Mouse (Mus musculus) mesoderm, embryonic 11.5 days (tissue): ENCODE measurements around the gene Gart.
"Not testable (repeated sequence)": the region's sequence is repeated elsewhere in the genome, so short reads cannot be mapped to it uniquely, and the experiment has no call there.

Source experiments
- DNase-seq: peaks from one replicate; pipeline ENCODE4 v3.0.0-alpha.2; 2012; ENCODE audit warnings: low read depth, low spot score

Gart gene

DNA sequence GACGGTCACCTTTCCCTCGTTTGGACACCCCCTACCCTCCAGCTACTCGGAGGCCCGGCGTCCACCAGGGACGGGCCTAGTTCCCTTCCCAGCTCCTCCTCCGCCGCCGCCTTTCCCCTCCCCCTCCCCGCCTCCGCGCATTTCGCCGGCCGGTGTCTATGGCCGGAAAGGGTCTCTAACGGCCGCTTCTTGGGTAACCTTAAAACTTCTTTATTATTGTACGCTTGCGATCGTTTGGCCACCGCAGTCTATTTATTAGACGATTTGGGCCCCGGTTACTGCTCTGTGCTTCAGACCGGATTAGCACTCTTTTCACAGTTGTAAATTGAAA lies 1.4 kb upstream of the Gart start:
- DNase-seq = peak; percentile 73

DNA sequence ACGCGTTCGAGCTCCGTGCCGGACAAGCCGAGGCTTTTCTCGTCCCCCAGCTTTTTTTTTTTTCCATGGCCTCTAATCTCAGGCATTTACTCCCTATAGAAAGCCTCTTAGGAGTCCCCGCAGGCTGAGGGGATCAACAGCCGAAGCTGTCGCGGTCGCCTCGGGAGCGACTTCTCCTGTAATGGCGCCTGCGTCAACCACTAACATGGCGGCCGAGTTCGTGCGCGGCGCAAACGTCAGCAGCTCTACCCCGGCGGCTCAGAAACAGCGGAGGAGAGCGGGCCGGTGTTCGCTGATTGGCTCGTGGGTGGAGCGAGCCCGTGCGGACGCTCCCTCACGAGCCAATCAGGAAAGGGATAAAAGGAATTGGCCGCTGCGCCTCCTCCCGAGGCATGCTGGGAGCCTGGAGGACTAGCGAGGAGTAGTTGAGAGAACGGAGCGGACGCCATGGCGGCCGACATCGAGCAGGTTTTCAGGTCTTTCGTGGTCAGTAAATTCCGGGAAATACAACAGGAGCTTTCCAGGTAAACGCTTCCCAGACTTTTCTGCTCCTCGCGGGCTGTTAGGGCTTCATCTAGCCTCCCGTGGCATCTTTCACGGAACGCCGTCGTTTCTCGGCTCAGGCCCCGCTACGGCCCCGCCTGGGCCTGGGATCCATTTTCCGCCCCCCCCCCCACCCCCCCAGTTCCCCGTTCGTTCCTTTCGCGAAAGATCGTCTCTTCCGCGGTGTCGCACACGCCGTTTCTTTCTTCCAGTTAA lies 888 bp upstream of the Gart start, which contains the start of gene Son:
Gene Son (plus strand): TSS at position 46 of the 759 bp plus-strand sequence.
- DNase-seq = peak; percentile 98

DNA sequence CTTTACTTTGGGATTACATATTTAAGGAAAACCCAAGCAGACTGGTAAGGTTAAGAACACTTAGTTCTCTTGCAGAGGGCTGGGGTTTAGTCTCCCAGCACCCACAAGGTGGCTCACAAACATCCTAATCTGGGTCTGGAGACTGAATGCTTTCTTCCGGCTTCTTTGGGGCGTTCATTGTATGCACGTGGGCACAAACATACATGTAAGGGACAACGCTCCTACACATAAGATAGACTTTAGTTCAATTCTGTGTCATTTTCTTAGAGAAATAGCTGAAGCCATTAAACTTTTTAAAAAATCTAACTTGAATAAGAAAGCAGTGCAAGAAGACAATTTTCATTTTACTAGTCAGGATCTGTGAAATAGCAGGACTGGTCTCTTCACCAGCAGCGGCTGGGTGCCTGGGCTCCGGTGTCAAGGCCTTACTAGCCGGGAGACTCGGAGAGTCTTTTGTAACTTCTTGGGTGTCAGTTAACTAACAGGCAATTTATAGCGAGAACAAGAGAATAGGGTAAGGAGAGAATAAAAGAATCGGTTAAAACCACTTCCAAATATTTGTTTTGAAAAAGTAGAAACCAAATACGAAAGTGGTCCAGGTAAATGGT lies 653 bp downstream of the Gart start:
- DNase-seq = peak; percentile 19

DNA sequence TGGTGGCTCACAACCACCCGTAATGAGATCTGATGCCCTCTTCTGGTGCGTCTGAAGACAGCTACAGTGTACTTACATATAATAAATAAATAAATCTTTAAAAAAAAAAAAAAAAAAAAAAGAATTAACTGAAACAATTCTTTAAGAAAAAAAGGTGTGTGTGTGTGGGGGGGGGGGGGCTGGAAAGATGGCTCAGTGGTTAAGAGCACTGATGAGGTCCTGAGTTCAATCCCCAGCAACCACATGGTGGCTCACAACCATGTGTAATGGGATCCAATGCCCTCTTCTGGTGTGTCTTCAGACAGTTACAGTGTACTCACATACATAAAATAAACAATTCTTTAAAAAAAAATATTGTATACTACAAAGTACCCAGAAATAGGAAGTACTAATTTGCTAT lies 1.3 kb downstream of the Gart start:
- not testable (repeated sequence) for DNase-seq

DNA sequence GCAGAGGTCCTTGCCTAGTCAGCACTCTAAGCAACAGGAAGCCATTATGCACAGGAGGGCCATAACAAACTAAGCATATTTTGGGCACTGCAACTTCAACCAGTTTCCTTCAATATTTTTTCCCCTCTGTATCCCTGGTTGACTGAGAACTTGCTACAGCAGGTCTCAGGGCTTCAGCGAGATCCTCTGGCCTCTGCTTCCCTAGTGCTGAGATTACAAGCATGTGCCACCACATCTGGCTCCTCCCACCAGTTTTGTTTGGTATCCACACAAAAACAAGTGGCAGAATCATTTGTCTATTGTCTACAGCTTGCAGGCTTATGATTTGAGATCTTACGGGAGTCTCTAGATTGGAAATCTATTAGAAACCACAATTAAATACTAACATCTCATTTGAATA lies 1.9 kb downstream of the Gart start:
- DNase-seq = no peak

DNA sequence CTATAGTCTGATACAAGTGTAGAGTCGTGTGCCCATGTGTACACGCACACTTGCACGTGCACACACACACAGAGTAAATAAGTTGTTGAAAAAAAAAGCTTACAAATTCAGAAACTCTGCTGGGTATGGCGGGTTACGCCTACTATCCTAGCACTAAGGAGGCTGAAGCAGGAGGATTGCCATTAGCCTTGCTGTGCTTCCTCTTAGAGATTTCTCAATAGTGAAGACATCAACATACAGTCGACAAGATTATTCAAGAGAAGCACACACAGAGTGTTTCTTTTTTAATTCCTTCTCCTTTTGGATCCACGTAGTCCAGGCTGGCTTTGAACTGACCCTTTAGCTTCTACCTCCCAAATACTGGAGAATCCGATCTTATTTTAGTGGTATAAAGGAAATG lies 6.6 kb downstream of the Gart start:
- no peak for DNase-seq

DNA sequence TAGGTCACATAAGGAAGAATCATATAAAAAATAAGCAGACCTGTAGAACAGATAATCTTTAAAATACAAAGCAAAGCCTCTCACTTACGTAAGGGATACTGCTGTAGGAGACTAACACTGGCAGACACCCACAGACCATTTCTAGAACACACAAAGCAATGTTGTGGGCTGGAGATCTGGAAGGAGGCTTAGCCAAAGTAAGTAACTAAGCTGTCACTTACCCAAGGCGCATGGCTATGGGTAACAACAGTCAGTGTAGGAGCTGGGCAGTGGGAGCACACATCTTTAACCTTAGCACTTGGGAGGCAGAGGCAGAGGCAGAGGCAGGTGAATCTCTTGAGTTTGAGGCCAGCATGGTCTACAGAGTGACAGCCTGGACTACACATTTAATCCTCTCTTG lies 7.1 kb downstream of the Gart start:
- no peak for DNase-seq

DNA sequence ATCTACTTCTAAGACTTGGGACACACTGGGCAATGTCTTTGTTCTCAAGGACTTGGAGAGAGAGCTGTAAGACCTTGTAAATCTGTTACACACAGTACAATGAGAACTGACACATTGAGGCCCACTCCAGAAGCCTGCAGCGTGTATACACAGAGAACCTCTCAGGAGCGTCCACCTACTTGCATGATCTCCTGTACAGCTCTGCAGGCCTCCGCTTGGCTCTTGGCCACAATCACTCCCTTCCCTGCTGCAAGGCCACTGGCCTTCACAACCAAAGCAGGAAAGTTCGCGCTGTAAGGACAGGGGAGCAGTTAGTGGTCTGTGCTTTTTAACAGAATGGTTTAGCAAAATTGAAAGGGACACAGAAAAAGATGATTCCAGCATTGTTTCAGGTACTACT lies 7.6 kb downstream of the Gart start:
- DNase-seq = no peak

DNA sequence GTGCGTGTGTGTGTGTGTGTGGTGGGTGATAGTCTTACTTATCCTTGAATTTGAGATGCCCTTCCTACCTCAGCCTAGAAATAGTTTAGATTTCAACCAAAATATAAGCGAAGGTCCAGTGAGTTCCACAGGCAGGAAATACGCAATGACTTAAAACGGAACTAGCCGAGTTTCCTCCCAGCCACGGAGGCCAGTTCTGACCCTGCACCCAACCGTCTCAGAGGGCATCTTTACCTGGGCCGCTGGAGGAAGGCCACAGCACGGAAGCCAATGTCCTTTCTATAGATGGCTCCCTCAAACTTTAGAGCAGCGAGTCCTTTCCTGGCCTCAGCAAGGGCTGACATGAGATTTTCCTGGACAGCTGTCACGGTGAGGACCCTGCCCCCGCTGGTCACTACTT lies 13.1 kb downstream of the Gart start:
- no peak for DNase-seq

DNA sequence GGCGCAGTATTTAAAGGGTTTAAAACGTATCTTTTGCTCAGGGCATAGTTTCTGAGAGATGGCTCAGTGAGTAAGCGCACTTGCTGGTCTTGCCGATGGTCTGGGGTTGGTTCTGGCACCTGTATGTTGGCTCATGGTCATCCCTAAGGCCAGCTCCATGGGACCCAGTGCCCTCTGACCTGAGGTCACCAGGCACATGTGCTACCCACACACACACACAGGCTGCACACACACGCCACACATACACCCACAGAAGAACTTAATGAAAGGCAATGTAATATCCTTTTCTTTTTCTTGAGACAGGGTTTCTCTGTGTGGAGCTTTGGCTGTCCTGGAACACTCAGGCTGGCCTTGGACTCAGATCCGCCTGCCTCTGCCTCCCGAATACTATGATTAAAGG lies 13.8 kb downstream of the Gart start:
- no peak for DNase-seq

DNA sequence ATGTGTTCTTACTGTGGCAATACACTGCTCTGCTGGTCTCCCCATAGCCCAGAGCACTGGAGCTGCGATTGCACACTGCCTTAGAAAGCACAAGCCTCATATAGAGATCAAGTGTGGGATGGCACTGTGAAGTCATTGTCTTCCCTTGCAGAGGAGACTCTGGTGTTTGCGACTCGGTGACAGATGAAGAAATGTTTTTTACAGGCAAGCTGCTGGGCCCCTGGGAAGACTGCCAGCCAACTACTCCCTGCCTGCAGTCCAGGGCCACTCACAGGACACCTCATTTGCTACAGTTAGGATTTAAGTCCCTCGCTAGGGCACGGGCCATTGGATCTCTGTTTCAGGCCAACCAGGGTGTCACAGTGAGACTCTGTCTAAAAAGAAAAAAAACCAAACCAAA lies 14.3 kb downstream of the Gart start:
- no peak for DNase-seq

DNA sequence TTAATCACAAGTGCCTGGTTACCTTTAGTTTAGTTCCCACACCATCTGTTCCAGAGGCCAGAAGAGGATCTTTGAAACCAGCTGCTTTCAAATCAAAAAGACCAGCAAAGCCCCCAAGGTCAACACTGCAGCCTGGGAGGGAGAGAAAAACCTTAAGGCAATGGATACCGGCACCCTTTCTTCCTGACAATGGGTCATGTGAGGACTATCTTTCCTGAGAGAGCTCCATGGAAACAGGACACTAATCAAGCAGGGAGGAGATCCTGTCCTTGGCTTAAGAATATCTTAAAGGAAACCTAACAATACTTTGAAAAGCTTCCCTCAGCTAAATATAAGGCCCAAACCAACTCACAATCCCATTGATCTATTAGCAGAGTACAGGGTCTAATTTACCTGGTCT lies 16.2 kb downstream of the Gart start:
- no peak for DNase-seq

DNA sequence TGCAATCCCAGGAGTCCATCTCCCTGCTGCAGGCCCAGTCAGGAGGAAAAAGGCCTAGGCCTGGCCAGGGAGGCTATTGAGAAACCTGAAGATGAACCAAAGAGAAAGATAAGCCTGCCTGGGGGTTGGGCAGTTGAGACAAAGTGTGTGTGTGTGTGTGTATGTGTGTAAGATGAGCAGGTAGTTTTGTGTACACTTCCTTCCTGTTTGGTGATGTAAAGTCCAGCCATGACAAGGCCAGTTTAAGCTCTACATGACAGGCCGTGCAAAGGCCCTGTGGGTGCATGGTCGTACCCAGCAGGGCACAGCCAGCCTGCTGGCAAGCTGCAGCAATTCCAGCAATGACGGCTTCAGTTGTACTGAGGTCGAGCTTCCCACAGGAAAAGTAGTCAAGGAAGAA lies 17.0 kb downstream of the Gart start:
- DNase-seq = no peak

DNA sequence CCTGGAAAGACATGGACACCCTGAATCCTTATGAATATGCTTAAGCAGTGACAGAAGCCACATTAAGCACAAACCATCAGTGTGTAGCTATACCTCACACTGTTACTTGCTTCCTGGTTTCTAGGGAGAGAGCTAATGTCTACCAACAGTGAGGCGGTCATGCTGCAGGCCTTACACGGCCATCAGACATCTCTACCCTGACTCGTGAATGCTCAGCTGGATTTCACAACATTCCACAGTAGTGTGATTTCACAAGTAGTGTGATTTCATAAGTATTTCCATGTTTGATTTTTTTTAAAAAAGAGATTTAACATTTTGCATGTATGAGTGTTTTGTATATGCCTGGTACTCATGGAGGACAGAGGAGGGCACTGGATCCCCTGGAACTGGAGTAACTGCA lies 18.1 kb downstream of the Gart start:
- DNase-seq = no peak

DNA sequence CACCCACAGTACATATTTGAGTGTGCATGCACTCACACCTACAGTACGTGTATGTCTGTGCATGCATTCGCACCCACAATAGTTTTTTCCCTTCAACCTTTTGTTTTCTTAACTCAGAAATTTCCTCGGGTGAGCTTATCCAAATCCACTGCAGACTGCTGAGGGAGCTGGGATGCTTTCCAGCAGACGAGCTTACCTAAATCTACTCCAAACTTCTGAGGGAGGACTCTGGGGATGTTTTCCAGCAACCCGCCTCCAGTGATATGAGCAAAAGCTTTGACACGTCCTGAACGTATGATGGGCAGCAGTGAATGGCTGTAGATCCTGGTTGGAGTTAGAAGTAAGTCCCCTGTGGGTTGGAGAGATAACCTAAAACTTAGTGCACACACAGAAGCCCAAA lies 18.9 kb downstream of the Gart start:
- DNase-seq = no peak

DNA sequence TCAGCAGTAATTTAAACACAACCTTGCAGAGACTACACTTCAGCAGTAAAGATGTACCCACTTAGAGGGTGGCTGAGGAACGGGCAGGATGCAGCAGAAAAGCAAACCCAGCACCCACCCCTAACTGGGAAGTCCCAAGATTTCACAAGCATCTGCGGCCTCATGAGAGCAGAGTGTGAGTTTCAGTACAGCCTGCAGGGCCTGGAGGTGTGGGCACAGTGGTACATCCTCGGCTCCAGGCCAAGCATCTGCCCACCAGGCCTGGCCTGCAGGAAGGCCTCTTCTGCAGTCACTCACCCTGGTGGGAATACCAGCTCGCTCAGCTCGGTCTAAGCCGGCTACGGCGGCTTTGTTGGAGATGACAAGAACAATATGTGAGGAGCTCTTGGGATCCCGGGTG lies 23.7 kb downstream of the Gart start:
- DNase-seq = no peak

DNA sequence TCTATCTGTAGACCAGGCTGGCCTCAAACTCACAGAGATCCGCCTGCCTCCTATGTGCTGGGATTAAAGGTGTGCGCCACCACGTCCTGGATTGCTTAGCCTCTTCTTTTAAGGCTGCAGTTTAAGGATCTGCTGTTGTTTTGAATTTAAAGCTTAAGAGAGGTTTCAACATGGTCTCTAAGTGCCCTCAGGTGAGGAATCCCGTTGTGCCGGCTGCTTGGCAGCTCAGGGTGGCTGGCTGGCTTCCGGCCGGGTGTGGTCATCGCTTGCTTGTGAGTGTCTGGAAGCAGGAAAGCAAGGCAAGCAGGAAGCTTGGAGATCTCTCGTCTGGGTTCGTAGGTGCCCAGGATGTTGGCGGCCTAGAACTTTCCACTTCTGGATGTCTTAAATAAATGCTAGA lies 25.8 kb downstream of the Gart start:
- DNase-seq = no peak

DNA sequence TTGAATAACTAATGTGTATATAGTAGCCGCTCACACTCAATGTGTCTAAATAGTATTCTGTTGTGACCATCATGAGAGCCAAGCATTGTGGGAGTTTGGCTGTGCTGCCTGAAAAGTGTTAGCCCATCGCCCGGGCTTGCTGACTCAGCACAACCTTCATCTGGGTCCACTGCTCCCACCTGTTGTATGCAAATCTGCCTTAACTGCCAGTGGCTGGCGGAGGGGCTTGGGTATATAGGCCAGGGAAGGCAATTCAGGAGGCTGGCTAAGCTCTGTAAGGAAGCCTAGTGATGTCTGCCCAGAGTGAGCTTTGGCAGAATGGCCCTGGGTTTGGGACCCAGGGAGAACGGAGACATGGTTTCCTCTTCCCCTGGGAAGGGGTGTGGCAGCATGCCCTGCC lies 26.6 kb downstream of the Gart start:
- DNase-seq = no peak

DNA sequence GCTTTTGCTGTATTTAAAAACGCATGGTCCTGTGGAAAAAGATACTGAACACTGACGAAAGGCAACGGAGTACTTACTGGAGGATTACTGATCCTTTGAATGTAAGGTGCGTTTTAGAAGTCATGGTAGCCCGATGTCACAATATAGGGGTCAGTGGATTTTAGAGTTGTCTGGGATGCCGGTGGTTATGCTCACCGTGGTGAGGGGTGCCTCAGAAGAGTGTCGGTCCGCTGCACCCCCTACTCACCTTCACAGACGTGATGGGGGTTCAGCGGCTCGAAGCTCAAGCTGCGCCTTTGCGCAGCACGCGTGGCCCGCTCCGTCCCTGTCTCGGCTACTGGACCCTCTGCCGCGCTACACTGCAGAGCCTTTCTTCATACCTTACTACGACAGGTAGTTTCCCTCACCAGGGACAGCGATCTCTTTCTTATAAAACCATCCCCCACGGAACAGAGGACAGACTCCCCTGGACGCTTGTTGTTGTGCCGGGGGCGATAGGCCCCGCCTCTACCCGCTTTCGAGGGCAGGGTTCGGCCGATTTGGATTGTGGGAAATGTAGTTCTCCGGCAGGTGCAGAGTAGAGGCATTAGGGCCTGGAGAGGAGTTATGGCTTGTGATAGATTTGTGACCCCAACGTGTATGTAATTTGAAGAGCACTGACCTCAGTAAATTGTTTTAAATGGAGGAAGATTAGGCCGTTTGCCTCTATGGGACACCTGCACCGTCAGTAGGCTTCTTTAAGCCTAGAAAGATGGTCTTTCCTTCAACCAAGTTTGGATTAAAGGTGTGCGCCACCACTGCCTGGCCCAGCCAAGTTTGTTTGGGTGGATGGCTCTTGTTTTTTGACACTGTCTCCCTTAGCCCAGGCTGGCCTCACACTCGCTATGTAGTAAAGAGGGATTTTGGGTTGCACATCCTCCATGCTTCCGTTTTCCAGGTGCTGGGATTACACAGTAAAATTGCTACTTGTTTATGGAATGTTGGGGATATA lies 27.9 kb downstream of the Gart start, which contains the start of gene Dnajc28:
Gene Dnajc28 (minus strand): TSS at position 516 of the 991 bp plus-strand sequence.
- DNase-seq = peak; percentile 75

DNA sequence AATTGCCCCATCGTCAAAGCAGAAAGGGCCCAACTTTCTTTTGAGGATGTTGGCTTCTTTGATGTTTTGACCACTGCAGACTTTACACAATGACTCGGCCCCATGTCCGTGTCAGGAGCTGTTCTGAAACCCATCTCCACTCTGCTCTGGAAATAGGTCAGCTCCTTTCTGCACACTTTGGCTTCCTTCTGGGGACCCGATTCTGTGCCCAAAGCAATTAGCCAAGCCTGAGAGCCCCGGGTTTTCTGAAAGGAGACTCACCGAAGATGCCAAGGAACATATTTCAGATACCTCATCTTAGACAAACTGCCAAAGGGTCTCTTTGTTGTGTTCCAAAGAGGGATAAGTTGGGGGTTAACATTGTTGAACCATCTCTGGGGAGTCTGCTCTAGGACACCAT lies 32.2 kb downstream of the Gart start:
- no peak for DNase-seq

DNA sequence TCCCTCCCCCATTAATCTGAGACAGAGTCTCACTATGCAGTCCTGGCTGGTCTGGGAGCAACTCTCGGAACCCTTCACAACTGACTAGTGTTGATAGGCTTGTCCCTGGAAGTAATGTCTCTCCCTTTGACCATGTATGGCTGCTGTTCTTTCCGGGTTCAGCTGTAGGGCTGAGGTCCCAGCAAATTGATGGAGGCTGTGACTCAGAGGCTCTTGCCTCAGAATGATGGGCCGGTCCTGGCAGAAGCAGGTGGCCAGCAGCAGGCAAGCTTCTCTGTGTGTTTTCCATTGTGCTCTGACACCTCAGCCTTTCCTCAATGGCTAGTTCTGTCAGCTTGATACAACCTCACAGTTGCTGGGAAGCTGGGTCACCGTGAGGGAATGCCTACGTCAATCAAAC lies 34.2 kb downstream of the Gart start:
- no peak for DNase-seq

DNA sequence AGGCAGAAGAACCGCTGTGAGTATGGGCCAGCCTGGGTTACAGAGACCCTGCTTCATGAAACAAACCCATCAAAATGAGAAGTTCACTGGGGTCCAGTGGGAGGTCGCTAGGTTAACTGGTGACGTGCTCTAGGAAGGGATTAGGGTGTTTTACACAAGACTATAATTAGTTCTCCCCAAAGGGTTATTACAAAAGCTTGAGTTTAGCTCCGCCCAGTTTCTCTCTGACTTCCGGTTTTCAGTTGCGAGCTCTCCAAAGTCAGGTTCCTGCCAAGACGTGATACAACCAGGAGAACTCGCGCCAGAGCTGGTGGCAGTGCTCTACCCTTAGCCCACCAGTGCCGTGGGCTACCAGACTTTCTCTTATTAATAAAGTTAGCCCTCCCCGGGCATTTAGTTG lies 35.5 kb downstream of the Gart start:
- DNase-seq = no peak
